Mouse (Mus musculus): Measurements from ENCODE around the gene Tmem30c. TPM values are rescaled to one million over a fixed set of nuclear protein-coding genes. Genes with fewer than 3 reads are reported as not detected.

The Tmem30c gene
- polyA plus RNA-seq, 1 experiment from 2014 or later: 0.10 TPM

GRCm38 (mm10) chr16:57319284-57320124 lies 26.8 kb upstream of the Tmem30c start:
- Histone ChIP-seq H3K27me3 (ENCODE audit: control insufficient read depth, insufficient read depth, low read length) (no peaks in the 10 kb centered on the region), H3K9me3 (replicated peaks; ENCODE audit: control insufficient read depth, low read length) (no peaks in the 10 kb centered on the region), H3K4me1 (ENCODE audit: control insufficient read depth, insufficient read depth, low read length) (peaks cover 5% of the 10 kb centered on the region), H3K27ac (ENCODE audit: low read depth, low read length) (no peak overlapping the region), H3K4me2 (no peak overlapping the region), H3K36me3 (ENCODE audit: control insufficient read depth, insufficient read depth, low read length) (no peaks in the 10 kb centered on the region), H3K4me3 (ENCODE audit: low read depth, low read length) (no peak overlapping the region), H3K9ac (ENCODE audit: low read depth, low read length) (no peak overlapping the region)
- no peak for ATAC-seq (replicated peaks; ENCODE audit: insufficient number of reproducible peaks, low FRiP score, low TSS enrichment)
- 60% methylated on average over 7 of the region's 7 CpGs for WGBS (ENCODE audit: insufficient replicate concordance)

GRCm38 (mm10) chr16:57318637-57319125 lies 26.0 kb upstream of the Tmem30c start:
- H3K4me1 ChIP-seq (ENCODE audit: control insufficient read depth, insufficient read depth, low read length): peaks cover 5% of the 10 kb centered on the region
- no peak for ATAC-seq (replicated peaks; ENCODE audit: insufficient number of reproducible peaks, low FRiP score, low TSS enrichment)
- H3K4me3 ChIP-seq (ENCODE audit: low read depth, low read length): no peak overlapping the region
- no peak overlapping the region for H3K4me2 ChIP-seq
- no peak overlapping the region for H3K27ac ChIP-seq (ENCODE audit: low read depth, low read length)
- no peaks in the 10 kb centered on the region for H3K9me3 ChIP-seq (replicated peaks; ENCODE audit: control insufficient read depth, low read length)
- H3K9ac ChIP-seq (ENCODE audit: low read depth, low read length): no peak overlapping the region
- H3K27me3 ChIP-seq (ENCODE audit: control insufficient read depth, insufficient read depth, low read length): no peaks in the 10 kb centered on the region
- H3K36me3 ChIP-seq (ENCODE audit: control insufficient read depth, insufficient read depth, low read length): no peaks in the 10 kb centered on the region
- WGBS (ENCODE audit: insufficient replicate concordance): 74% methylated on average over 8 of the region's 8 CpGs

DNA sequence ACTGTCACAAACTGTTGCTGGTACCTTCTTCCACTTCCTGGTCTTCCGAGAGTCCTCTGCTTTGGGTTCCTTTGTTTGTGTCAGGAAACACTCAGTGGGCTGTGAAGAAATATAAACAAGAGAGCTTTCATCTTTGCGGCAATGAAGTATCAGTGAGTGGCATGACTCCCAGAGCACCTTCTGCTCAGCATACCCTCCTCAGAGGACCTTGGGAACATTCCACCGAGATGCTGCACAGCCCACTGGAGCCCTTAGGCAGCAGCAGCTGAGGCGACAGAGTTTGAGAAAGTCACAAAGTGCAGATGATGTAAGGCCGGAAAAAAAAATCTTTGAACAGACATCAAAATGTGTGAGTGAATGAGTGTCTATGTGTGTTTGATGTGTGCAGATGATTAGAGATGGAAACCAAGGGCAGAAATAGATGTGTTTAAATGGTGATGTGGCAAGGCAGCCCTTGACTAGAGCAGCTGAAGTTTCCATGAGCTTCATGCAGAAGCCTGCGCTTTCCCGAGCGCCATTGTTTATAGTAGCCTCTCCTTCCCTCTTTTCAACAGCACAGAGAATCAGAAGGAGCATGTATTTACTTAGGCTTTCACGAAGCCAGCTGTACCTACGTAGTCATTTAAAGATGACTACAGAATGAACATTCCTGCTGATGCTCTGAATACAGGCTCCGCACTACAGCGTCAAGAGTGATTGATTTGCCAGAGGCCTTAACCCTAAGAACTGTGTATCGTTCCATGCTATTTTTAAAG lies 25.4 kb upstream of the Tmem30c start:
- no peak for ATAC-seq (replicated peaks; ENCODE audit: insufficient number of reproducible peaks, low FRiP score, low TSS enrichment)
- Histone ChIP-seq H3K4me3 (ENCODE audit: low read depth, low read length) (no peak overlapping the region), H3K27ac (ENCODE audit: low read depth, low read length) (no peak overlapping the region), H3K4me1 (ENCODE audit: control insufficient read depth, insufficient read depth, low read length) (peaks cover 5% of the 10 kb centered on the region), H3K36me3 (ENCODE audit: control insufficient read depth, insufficient read depth, low read length) (no peaks in the 10 kb centered on the region), H3K9ac (ENCODE audit: low read depth, low read length) (no peak overlapping the region), H3K9me3 (replicated peaks; ENCODE audit: control insufficient read depth, low read length) (no peaks in the 10 kb centered on the region), H3K27me3 (ENCODE audit: control insufficient read depth, insufficient read depth, low read length) (no peaks in the 10 kb centered on the region), H3K4me2 (no peak overlapping the region)
- 49% methylated on average over 13 of the region's 13 CpGs for WGBS (ENCODE audit: insufficient replicate concordance)

- no peak overlapping the region for H3K9ac ChIP-seq (ENCODE audit: low read depth, low read length)
- whole genome bisulfite sequencing (ENCODE audit: insufficient replicate concordance): 56% methylated on average over 4 of the region's 4 CpGs
- no peaks in the 10 kb centered on the region for H3K27me3 ChIP-seq (ENCODE audit: control insufficient read depth, insufficient read depth, low read length)
- no peak overlapping the region for H3K4me2 ChIP-seq
- ATAC-seq (replicated peaks; ENCODE audit: insufficient number of reproducible peaks, low FRiP score, low TSS enrichment): no peak
- H3K4me1 ChIP-seq (ENCODE audit: control insufficient read depth, insufficient read depth, low read length): peaks cover 5% of the 10 kb centered on the region
- no peaks in the 10 kb centered on the region for H3K36me3 ChIP-seq (ENCODE audit: control insufficient read depth, insufficient read depth, low read length)
- no peak overlapping the region for H3K27ac ChIP-seq (ENCODE audit: low read depth, low read length)
- no peaks in the 10 kb centered on the region for H3K9me3 ChIP-seq (replicated peaks; ENCODE audit: control insufficient read depth, low read length)
- no peak overlapping the region for H3K4me3 ChIP-seq (ENCODE audit: low read depth, low read length)
Observed at GRCm38 (mm10) chr16:57317127-57317526, 24.5 kb upstream of the Tmem30c start.

DNA sequence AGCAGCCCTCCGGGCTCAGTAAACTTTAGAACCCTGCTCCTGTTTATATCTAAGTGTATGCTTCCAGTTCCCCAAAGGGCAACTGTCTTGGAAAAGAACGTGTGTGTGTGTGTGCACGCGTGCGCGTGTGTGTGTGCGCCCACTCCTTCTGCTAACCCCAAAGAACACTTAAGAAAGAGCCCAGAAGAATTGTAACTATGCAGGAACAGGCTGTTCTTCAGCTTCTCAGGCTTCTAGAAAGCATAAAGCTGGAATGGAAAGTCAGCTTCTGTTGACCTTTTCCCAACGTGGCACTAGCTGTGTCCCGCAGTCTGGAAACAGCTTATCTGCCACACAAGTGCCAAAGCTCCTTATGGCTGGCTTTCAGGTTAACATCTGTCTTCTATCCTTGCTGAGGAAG lies 22.4 kb upstream of the Tmem30c start:
- 80% methylated on average over 9 of the region's 9 CpGs for WGBS (ENCODE audit: insufficient replicate concordance)
- Histone ChIP-seq H3K4me1 (ENCODE audit: control insufficient read depth, insufficient read depth, low read length) (peaks cover 5% of the 10 kb centered on the region), H3K4me2 (no peak overlapping the region), H3K27ac (ENCODE audit: low read depth, low read length) (no peak overlapping the region), H3K36me3 (ENCODE audit: control insufficient read depth, insufficient read depth, low read length) (no peaks in the 10 kb centered on the region), H3K9ac (ENCODE audit: low read depth, low read length) (no peak overlapping the region), H3K27me3 (ENCODE audit: control insufficient read depth, insufficient read depth, low read length) (no peaks in the 10 kb centered on the region), H3K9me3 (replicated peaks; ENCODE audit: control insufficient read depth, low read length) (no peaks in the 10 kb centered on the region), H3K4me3 (ENCODE audit: low read depth, low read length) (no peak overlapping the region)
- no peak for ATAC-seq (replicated peaks; ENCODE audit: insufficient number of reproducible peaks, low FRiP score, low TSS enrichment)

GRCm38 (mm10) chr16:57314236-57314635 lies 21.6 kb upstream of the Tmem30c start:
- Histone ChIP-seq H3K4me1 (ENCODE audit: control insufficient read depth, insufficient read depth, low read length) (peaks cover 5% of the 10 kb centered on the region), H3K27me3 (ENCODE audit: control insufficient read depth, insufficient read depth, low read length) (no peaks in the 10 kb centered on the region), H3K9ac (ENCODE audit: low read depth, low read length) (no peak overlapping the region), H3K4me2 (no peak overlapping the region), H3K36me3 (ENCODE audit: control insufficient read depth, insufficient read depth, low read length) (no peaks in the 10 kb centered on the region), H3K27ac (ENCODE audit: low read depth, low read length) (no peak overlapping the region), H3K4me3 (ENCODE audit: low read depth, low read length) (no peak overlapping the region), H3K9me3 (replicated peaks; ENCODE audit: control insufficient read depth, low read length) (no peaks in the 10 kb centered on the region)
- 81% methylated on average over 3 of the region's 3 CpGs for WGBS (ENCODE audit: insufficient replicate concordance)
- no peak for ATAC-seq (replicated peaks; ENCODE audit: insufficient number of reproducible peaks, low FRiP score, low TSS enrichment)

GRCm38 (mm10) chr16:57313487-57313886 lies 20.8 kb upstream of the Tmem30c start:
- WGBS (ENCODE audit: insufficient replicate concordance): 86% methylated on average over 3 of the region's 3 CpGs

DNA sequence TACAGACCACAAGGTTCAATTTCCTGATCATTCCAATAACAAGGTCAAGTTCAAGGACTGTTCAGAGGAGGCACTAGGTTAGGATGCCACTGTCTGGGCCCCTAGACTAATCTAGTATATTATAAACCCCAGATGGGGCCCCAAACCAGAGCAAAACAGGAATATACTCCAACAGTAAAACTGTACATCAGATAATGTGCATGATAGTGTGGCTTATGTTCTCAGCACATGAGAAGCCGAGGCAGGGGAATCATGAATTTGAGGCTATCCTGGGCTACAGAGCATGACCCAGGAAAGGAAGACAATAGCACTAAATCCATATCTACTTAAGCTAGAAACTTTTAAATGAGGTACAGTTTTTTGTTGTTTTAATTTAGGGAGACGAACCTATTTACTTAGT lies 19.5 kb upstream of the Tmem30c start:
- 82% methylated on average over 2 of the region's 2 CpGs for WGBS (ENCODE audit: insufficient replicate concordance)
- H3K9me3 ChIP-seq (replicated peaks; ENCODE audit: control insufficient read depth, low read length): no peaks in the 10 kb centered on the region
- H3K27ac ChIP-seq (ENCODE audit: low read depth, low read length): no peak overlapping the region
- no peaks in the 10 kb centered on the region for H3K36me3 ChIP-seq (ENCODE audit: control insufficient read depth, insufficient read depth, low read length)
- H3K4me1 ChIP-seq (ENCODE audit: control insufficient read depth, insufficient read depth, low read length): peaks cover 6% of the 10 kb centered on the region
- no peak overlapping the region for H3K9ac ChIP-seq (ENCODE audit: low read depth, low read length)
- ATAC-seq (replicated peaks; ENCODE audit: insufficient number of reproducible peaks, low FRiP score, low TSS enrichment): no peak
- no peak overlapping the region for H3K4me3 ChIP-seq (ENCODE audit: low read depth, low read length)
- H3K4me2 ChIP-seq: no peak overlapping the region
- H3K27me3 ChIP-seq (ENCODE audit: control insufficient read depth, insufficient read depth, low read length): no peaks in the 10 kb centered on the region

More at GRCm38 (mm10) chr16:57313487-57313886, 20.8 kb upstream of the Tmem30c start:
- ATAC-seq (replicated peaks; ENCODE audit: insufficient number of reproducible peaks, low FRiP score, low TSS enrichment): no peak
- Histone ChIP-seq H3K27ac (ENCODE audit: low read depth, low read length) (no peak overlapping the region), H3K9ac (ENCODE audit: low read depth, low read length) (no peak overlapping the region), H3K27me3 (ENCODE audit: control insufficient read depth, insufficient read depth, low read length) (no peaks in the 10 kb centered on the region), H3K9me3 (replicated peaks; ENCODE audit: control insufficient read depth, low read length) (no peaks in the 10 kb centered on the region), H3K4me3 (ENCODE audit: low read depth, low read length) (no peak overlapping the region), H3K4me1 (ENCODE audit: control insufficient read depth, insufficient read depth, low read length) (peaks cover 5% of the 10 kb centered on the region; the same call in 1 of the 2 replicates), H3K36me3 (ENCODE audit: control insufficient read depth, insufficient read depth, low read length) (no peaks in the 10 kb centered on the region), H3K4me2 (no peak overlapping the region)

Data from heart, embryonic 11.5 days (tissue).